Mouse (Mus musculus) testis, adult 2 months (tissue): ENCODE measurements around the gene A230050P20Rik.

Experiments used
- CTCF ChIP-seq: fragments of 200-500 bp; IDR thresholded peaks from 2 replicates; pipeline ENCODE4 v1.5.1; 2012; ENCODE audit warnings: low read depth, mild to moderate bottlenecking, inconsistent platforms, low read length, moderate library complexity; ENCODE audit not compliant: control insufficient read depth, insufficient read depth, insufficient replicate concordance
- POLR2A ChIP-seq: fragments of 200-500 bp; IDR thresholded peaks from 2 replicates; pipeline ENCODE4 v1.6.1; 2012; ENCODE audit warnings: low read depth, mild to moderate bottlenecking, inconsistent platforms, low read length, moderate library complexity; ENCODE audit not compliant: control insufficient read depth

- TF ChIP-seq POLR2A (peak; percentile 73), CTCF (peak; percentile 60; the same call in 1 of the 2 replicates)
These were observed 9.7 kb downstream of the A230050P20Rik start for GRCm38 (mm10) chr9:20878041-20878709.
